Mouse (Mus musculus): ENCODE data around the gene Zbtb38. TPM values are rescaled to one million over a fixed set of nuclear protein-coding genes. Genes with fewer than 3 reads are reported as not detected.
"Not testable (repeated sequence)": the region's sequence is repeated elsewhere in the genome, so short reads cannot be mapped to it uniquely, and the experiment has no call there.

The Zbtb38 gene
- polyA plus RNA-seq, 1 experiment = 24.0 TPM

GRCm38 (mm10) chr9:96650807-96651206 lies 101.8 kb downstream of the Zbtb38 start:
- TF ChIP-seq CTCF (IDR thresholded peaks at IDR 0.05; ENCODE audit: low read depth, low read length) (no peak), POLR2A (IDR thresholded peaks at IDR 0.05; ENCODE audit: borderline replicate concordance, low read depth, low read length) (no peak)
- Histone ChIP-seq H3K4me3 (ENCODE audit: insufficient read depth, low read length) (no peak overlapping the region), H3K4me1 (ENCODE audit: control insufficient read depth, insufficient read depth, low read length) (peaks cover 22% of the 10 kb centered on the region), H3K27ac (ENCODE audit: insufficient read depth, low read depth, low read length) (no peak overlapping the region)

GRCm38 (mm10) chr9:96649924-96650323 lies 102.7 kb downstream of the Zbtb38 start:
- H3K4me1 ChIP-seq (ENCODE audit: control insufficient read depth, insufficient read depth, low read length) = peaks cover 22% of the 10 kb centered on the region

GRCm38 (mm10) chr9:96649362-96649761 lies 103.3 kb downstream of the Zbtb38 start:
- Histone ChIP-seq H3K27ac (ENCODE audit: insufficient read depth, low read depth, low read length) (no peak overlapping the region), H3K4me3 (ENCODE audit: insufficient read depth, low read length) (no peak overlapping the region), H3K4me1 (ENCODE audit: control insufficient read depth, insufficient read depth, low read length) (peaks cover 22% of the 10 kb centered on the region)
- no peak for TF ChIP-seq CTCF (IDR thresholded peaks at IDR 0.05; ENCODE audit: low read depth, low read length)
- no peak for TF ChIP-seq POLR2A (IDR thresholded peaks at IDR 0.05; ENCODE audit: borderline replicate concordance, low read depth, low read length)

More at GRCm38 (mm10) chr9:96649924-96650323, 102.7 kb downstream of the Zbtb38 start:
- TF ChIP-seq POLR2A (IDR thresholded peaks at IDR 0.05; ENCODE audit: borderline replicate concordance, low read depth, low read length) (no peak), CTCF (IDR thresholded peaks at IDR 0.05; ENCODE audit: low read depth, low read length) (no peak)
- Histone ChIP-seq H3K27ac (ENCODE audit: insufficient read depth, low read depth, low read length) (no peak overlapping the region), H3K4me3 (ENCODE audit: insufficient read depth, low read length) (no peak overlapping the region)

GRCm38 (mm10) chr9:96646668-96647295 lies 105.8 kb downstream of the Zbtb38 start:
- TF ChIP-seq CTCF (IDR thresholded peaks at IDR 0.05; ENCODE audit: low read depth, low read length) = no peak
- TF ChIP-seq POLR2A (IDR thresholded peaks at IDR 0.05; ENCODE audit: borderline replicate concordance, low read depth, low read length) = no peak
- H3K4me1 ChIP-seq (ENCODE audit: control insufficient read depth, insufficient read depth, low read length) = peaks cover 14% of the 10 kb centered on the region
- H3K4me3 ChIP-seq (ENCODE audit: insufficient read depth, low read length) = no peak overlapping the region
- no peak overlapping the region for H3K27ac ChIP-seq (ENCODE audit: insufficient read depth, low read depth, low read length)

GRCm38 (mm10) chr9:96644840-96645239 lies 107.8 kb downstream of the Zbtb38 start:
- no peak overlapping the region for H3K4me3 ChIP-seq (ENCODE audit: insufficient read depth, low read length)
- TF ChIP-seq POLR2A (IDR thresholded peaks at IDR 0.05; ENCODE audit: borderline replicate concordance, low read depth, low read length) = no peak
- TF ChIP-seq CTCF (IDR thresholded peaks at IDR 0.05; ENCODE audit: low read depth, low read length) = no peak
- H3K4me1 ChIP-seq (ENCODE audit: control insufficient read depth, insufficient read depth, low read length) = peaks cover 9% of the 10 kb centered on the region; the same call in 1 of the 2 replicates
- H3K27ac ChIP-seq (ENCODE audit: insufficient read depth, low read depth, low read length) = no peak overlapping the region

GRCm38 (mm10) chr9:96644002-96644401 lies 108.6 kb downstream of the Zbtb38 start:
- H3K4me1 ChIP-seq (ENCODE audit: control insufficient read depth, insufficient read depth, low read length); H3K27ac ChIP-seq (ENCODE audit: insufficient read depth, low read depth, low read length); H3K4me3 ChIP-seq (ENCODE audit: insufficient read depth, low read length): not testable (repeated sequence)

- Histone ChIP-seq H3K4me3 (ENCODE audit: insufficient read depth, low read length) (no peak overlapping the region), H3K4me1 (ENCODE audit: control insufficient read depth, insufficient read depth, low read length) (peaks cover 29% of the 10 kb centered on the region)
- no peak for TF ChIP-seq CTCF (IDR thresholded peaks at IDR 0.05; ENCODE audit: low read depth, low read length)
- no peak for TF ChIP-seq POLR2A (IDR thresholded peaks at IDR 0.05; ENCODE audit: borderline replicate concordance, low read depth, low read length)
Observed at GRCm38 (mm10) chr9:96639451-96639850, 113.2 kb downstream of the Zbtb38 start.

GRCm38 (mm10) chr9:96638508-96638907 lies 114.1 kb downstream of the Zbtb38 start:
- TF ChIP-seq POLR2A (IDR thresholded peaks at IDR 0.05; ENCODE audit: borderline replicate concordance, low read depth, low read length) (no peak), CTCF (IDR thresholded peaks at IDR 0.05; ENCODE audit: low read depth, low read length) (no peak)
- H3K4me3 ChIP-seq (ENCODE audit: insufficient read depth, low read length) = no peak overlapping the region
- no peak overlapping the region for H3K27ac ChIP-seq (ENCODE audit: insufficient read depth, low read depth, low read length)
- H3K4me1 ChIP-seq (ENCODE audit: control insufficient read depth, insufficient read depth, low read length) = peaks cover 34% of the 10 kb centered on the region

More at GRCm38 (mm10) chr9:96639451-96639850, 113.2 kb downstream of the Zbtb38 start:
- H3K27ac ChIP-seq (ENCODE audit: insufficient read depth, low read depth, low read length) = no peak overlapping the region

- Histone ChIP-seq H3K4me3 (ENCODE audit: insufficient read depth, low read length) (no peak overlapping the region), H3K4me1 (ENCODE audit: control insufficient read depth, insufficient read depth, low read length) (peaks cover 35% of the 10 kb centered on the region), H3K27ac (ENCODE audit: insufficient read depth, low read depth, low read length) (peak overlapping the region; percentile 58; the same call in 1 of the 2 replicates)
- TF ChIP-seq CTCF (IDR thresholded peaks at IDR 0.05; ENCODE audit: low read depth, low read length) = no peak
Observed at GRCm38 (mm10) chr9:96637157-96637548, 115.5 kb downstream of the Zbtb38 start.

- peaks cover 41% of the 10 kb centered on the region for H3K4me1 ChIP-seq (ENCODE audit: control insufficient read depth, insufficient read depth, low read length)
- peak overlapping the region; percentile 39 for H3K4me3 ChIP-seq (ENCODE audit: insufficient read depth, low read length)
- peak overlapping the region; percentile 59 for H3K27ac ChIP-seq (ENCODE audit: insufficient read depth, low read depth, low read length)
- no peak for TF ChIP-seq CTCF (IDR thresholded peaks at IDR 0.05; ENCODE audit: low read depth, low read length)
- TF ChIP-seq POLR2A (IDR thresholded peaks at IDR 0.05; ENCODE audit: borderline replicate concordance, low read depth, low read length) = no peak
Observed at GRCm38 (mm10) chr9:96636423-96637156, 116.0 kb downstream of the Zbtb38 start.
